Mouse (Mus musculus): ENCODE results near the gene Hdgf.

DNA sequence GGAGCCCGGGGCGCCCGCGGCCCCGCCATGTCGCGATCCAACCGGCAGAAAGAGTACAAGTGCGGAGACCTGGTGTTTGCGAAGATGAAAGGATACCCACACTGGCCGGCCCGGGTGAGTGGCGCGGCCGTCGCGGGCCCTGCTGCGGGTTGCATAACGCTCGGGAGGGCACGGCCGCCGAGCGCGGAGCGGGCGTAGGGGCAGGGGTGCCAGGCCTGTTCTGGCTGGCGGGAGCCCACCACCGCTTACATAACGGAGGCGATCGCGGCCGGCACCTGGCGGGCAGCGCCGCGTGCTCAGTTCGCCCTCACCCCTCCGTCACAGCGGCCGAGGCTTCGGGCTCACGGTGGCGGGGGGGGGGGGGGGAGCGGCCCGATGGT lies 470 bp downstream of the Hdgf start:
- TF ChIP-seq MAX (IDR thresholded peaks at IDR 0.05) (no peak), MYOG (IDR thresholded peaks at IDR 0.05; ENCODE audit: control insufficient read depth, extremely low read depth, insufficient read length) (no peak), CTCF (IDR thresholded peaks at IDR 0.05; ENCODE audit: control insufficient read depth, insufficient read depth, insufficient read length) (no peak), USF1 (IDR thresholded peaks at IDR 0.05; ENCODE audit: low read depth) (no peak), MYOD1 (IDR thresholded peaks at IDR 0.05; ENCODE audit: control insufficient read depth, insufficient read length, low read depth) (no peak), FOSL1 (IDR thresholded peaks at IDR 0.05; ENCODE audit: insufficient read depth, low read length, poor library complexity, severe bottlenecking) (no peak), CEBPB (IDR thresholded peaks at IDR 0.05; ENCODE audit: low read depth) (peak; percentile 1)

Measured in C2C12 (cell line).